Mouse (Mus musculus): ENCODE data around the gene Serbp1. TPM values are rescaled to one million over a fixed set of nuclear protein-coding genes. Genes with fewer than 3 reads are reported as not detected.

Serbp1 gene
- polyA plus RNA-seq (2015; fragmentation: Nextera tagmentation; extraction: Ambion mirVana), result 175 and 194 TPM in 2 replicates

DNA sequence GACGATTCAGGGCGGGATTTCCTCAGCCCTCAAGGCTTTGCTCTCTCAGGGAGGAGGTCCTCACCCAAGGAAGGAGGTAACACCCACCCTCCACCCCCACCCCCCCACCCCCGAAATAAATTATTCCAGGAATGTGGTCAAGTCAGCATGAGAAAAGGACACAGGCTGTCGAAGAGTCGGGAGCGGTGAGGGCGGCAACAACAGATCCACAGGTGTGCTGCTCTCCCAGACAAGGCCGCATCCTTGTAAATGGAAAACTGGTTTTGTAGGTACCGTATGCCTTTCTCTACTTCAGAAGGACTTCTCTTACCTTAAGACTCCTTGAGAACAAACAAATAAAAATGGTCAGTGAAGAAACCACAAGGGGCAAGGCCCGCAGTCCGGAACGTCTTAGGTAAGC, at the start of gene Serbp1:
Gene Serbp1, plus strand, starts transcription at position 200 of the 400 bp plus-strand sequence.
- Histone ChIP-seq H3K4me3 (ENCODE audit: low read depth, low read length) (no peak within 1 kb of the TSS), H3K9ac (replicated peaks; ENCODE audit: low read depth) (no peak within 1 kb of the TSS), H3K27me3 (replicated peaks; ENCODE audit: insufficient read depth, low read length) (no peaks in the 10 kb centered on the region), H3K4me1 (ENCODE audit: insufficient read depth, low read depth, low read length) (no peaks in the 10 kb centered on the region), H3K4me2 (replicated peaks; ENCODE audit: low read depth, low read length) (no peak within 1 kb of the TSS), H3K27ac (ENCODE audit: low read length) (no peak within 1 kb of the TSS), H3K9me3 (ENCODE audit: low read length) (no peaks in the 10 kb centered on the region), H3K36me3 (ENCODE audit: insufficient read depth, low read length) (no peaks in the 10 kb centered on the region)
- DNase-seq (ENCODE audit: low spot score) (peak; percentile 19), ATAC-seq (peak; percentile 38)
- WGBS, result 22% methylated on average over 12 of the region's 12 CpGs
- no peak for TF ChIP-seq CTCF (IDR thresholded peaks at IDR 0.05)

DNA sequence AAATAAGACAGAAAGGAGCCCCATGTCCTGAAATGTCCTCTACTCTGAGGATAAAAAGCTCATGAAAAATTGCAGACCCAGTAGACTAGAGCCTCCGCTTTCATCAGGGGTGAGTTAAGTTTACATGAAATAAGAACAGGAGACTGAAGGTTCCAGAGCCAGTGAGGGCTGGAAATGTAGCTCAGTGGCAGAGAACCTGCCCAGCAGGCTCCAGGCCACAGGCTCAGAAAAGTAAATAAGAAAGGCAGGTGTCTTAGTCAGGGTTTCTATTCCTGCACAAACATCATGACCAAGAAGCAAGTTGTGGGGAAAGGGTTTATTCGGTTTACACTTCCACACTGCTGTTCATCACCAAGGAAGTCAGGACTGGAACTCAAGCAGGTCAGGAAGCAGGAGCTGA, 44.4 kb upstream of the Serbp1 start:
- Histone ChIP-seq H3K36me3 (ENCODE audit: insufficient read depth, low read length) (no peaks in the 10 kb centered on the region), H3K9ac (replicated peaks; ENCODE audit: low read depth) (no peak overlapping the region), H3K4me3 (ENCODE audit: low read depth, low read length) (no peak overlapping the region), H3K27me3 (replicated peaks; ENCODE audit: insufficient read depth, low read length) (no peaks in the 10 kb centered on the region), H3K9me3 (ENCODE audit: low read length) (no peaks in the 10 kb centered on the region), H3K27ac (ENCODE audit: low read length) (no peak overlapping the region), H3K4me2 (replicated peaks; ENCODE audit: low read depth, low read length) (no peak overlapping the region), H3K4me1 (ENCODE audit: insufficient read depth, low read depth, low read length) (no peaks in the 10 kb centered on the region)
- 70% methylated on average over 2 of the region's 2 CpGs for WGBS
- TF ChIP-seq EP300 (IDR thresholded peaks at IDR 0.05) (no peak), CTCF (IDR thresholded peaks at IDR 0.05) (no peak)
- DNase-seq (ENCODE audit: low spot score) (no peak), ATAC-seq (no peak)

DNA sequence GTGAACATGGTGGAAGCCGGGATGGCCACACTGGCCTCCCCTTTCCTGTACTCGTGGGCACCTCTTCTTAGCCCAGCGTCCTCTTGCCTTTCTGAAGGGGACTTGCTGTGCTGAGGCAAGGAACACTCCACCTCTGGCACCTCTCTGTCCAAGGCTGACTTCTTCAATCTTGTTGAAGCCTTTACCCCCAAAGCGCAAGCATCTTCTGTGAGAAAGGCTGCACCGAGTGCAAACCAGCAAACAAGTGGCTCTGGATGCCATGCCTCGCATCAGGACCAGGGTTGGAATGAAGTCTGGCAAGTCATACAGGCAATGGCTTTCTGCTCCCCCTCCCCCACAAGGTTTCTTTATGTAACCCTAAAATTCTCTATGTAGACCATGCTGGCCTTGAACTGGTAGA, 43.4 kb upstream of the Serbp1 start:
- Histone ChIP-seq H3K4me3 (ENCODE audit: low read depth, low read length) (no peak overlapping the region), H3K9ac (replicated peaks; ENCODE audit: low read depth) (no peak overlapping the region), H3K4me2 (replicated peaks; ENCODE audit: low read depth, low read length) (no peak overlapping the region), H3K27ac (ENCODE audit: low read length) (no peak overlapping the region), H3K9me3 (ENCODE audit: low read length) (no peaks in the 10 kb centered on the region), H3K36me3 (ENCODE audit: insufficient read depth, low read length) (no peaks in the 10 kb centered on the region), H3K4me1 (ENCODE audit: insufficient read depth, low read depth, low read length) (no peaks in the 10 kb centered on the region), H3K27me3 (replicated peaks; ENCODE audit: insufficient read depth, low read length) (no peaks in the 10 kb centered on the region)
- DNase-seq (ENCODE audit: low spot score), result no peak
- TF ChIP-seq CTCF (IDR thresholded peaks at IDR 0.05) (no peak), EP300 (IDR thresholded peaks at IDR 0.05) (no peak)
- ATAC-seq, result no peak
- WGBS, result 78% methylated on average over 6 of the region's 6 CpGs

DNA sequence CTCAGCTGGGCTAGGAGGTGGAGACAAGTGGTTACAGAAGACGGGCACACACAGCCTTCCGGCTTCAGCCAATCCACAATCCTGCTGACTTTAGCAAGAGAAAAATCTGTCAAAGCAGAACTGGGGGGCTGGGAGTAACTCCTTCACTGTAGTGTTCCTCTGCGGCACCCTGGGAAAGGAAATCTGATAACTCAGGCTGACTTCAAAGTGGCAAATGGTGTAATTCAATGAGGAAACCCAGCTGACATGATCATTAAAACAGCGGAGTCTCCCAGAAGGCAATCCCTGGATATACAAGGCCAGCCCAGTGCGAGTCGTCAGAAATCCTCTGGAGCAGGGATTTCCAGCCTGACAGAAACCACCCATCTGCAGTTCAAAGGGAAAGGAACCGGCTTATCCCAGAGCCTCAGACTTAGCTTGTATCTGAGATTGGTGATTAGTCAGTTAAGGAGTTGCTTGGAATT, 42.8 kb upstream of the Serbp1 start:
- Histone ChIP-seq H3K4me3 (ENCODE audit: low read depth, low read length) (no peak overlapping the region), H3K9me3 (ENCODE audit: low read length) (no peaks in the 10 kb centered on the region), H3K4me2 (replicated peaks; ENCODE audit: low read depth, low read length) (no peak overlapping the region), H3K27ac (ENCODE audit: low read length) (no peak overlapping the region), H3K36me3 (ENCODE audit: insufficient read depth, low read length) (no peaks in the 10 kb centered on the region), H3K4me1 (ENCODE audit: insufficient read depth, low read depth, low read length) (no peaks in the 10 kb centered on the region), H3K9ac (replicated peaks; ENCODE audit: low read depth) (no peak overlapping the region), H3K27me3 (replicated peaks; ENCODE audit: insufficient read depth, low read length) (no peaks in the 10 kb centered on the region)
- ATAC-seq (peak; percentile 48), DNase-seq (ENCODE audit: low spot score) (peak; percentile 48)
- TF ChIP-seq CTCF (IDR thresholded peaks at IDR 0.05), result no peak
- 12% methylated on average over 7 of the region's 7 CpGs for WGBS

DNA sequence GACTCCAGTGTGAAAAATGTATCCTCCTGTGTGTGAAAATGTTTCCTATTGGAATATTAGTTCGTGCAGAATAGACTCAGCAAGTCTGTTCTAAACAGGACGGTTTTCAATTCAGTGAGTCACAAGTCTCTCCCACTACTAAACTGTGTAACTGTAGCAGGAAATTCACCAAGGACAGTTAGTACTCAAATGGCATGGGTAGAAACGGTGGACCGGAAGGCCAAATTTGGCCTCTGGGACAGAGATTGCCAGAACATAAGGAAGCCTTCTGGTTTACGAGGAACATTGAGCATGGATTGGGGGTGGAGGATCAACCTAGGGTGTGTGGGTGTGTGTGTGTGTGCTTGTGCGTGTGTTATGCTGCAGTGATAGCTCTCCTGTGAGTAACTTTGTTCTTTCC, 41.2 kb upstream of the Serbp1 start:
- no peaks in the 10 kb centered on the region for H3K36me3 ChIP-seq (ENCODE audit: insufficient read depth, low read length)
- no peak for TF ChIP-seq CTCF (IDR thresholded peaks at IDR 0.05)
- no peak for TF ChIP-seq EP300 (IDR thresholded peaks at IDR 0.05)

DNA sequence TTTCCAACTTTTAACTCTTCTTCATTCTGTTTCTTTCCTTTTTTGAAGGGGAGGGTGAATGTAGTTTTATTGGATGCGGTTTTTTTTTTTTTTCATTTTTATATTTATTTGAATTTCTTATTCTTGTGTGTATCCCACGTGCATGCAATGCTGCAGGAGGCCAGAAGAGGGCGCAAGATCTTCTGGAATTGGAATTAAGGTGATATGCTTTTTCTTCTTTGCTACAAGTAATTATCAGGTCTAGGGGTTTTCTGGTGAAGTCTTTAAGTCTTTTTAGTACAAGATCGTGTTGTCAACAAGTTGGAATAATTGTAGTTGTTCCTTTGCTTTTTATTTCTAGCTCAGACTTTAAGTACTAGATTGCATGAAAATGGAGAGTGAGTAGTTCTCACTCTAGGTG, 39.9 kb upstream of the Serbp1 start:
- ATAC-seq, result no peak
- DNase-seq (ENCODE audit: low spot score), result peak; percentile 38
- Histone ChIP-seq H3K9me3 (ENCODE audit: low read length) (no peaks in the 10 kb centered on the region), H3K4me1 (ENCODE audit: insufficient read depth, low read depth, low read length) (no peaks in the 10 kb centered on the region), H3K27ac (ENCODE audit: low read length) (no peak overlapping the region), H3K4me2 (replicated peaks; ENCODE audit: low read depth, low read length) (no peak overlapping the region), H3K9ac (replicated peaks; ENCODE audit: low read depth) (no peak overlapping the region), H3K4me3 (ENCODE audit: low read depth, low read length) (no peak overlapping the region), H3K27me3 (replicated peaks; ENCODE audit: insufficient read depth, low read length) (no peaks in the 10 kb centered on the region), H3K36me3 (ENCODE audit: insufficient read depth, low read length) (no peaks in the 10 kb centered on the region)
- 29% methylated on average over 4 of the region's 4 CpGs for WGBS
- TF ChIP-seq CTCF (IDR thresholded peaks at IDR 0.05) (peak; percentile 72), EP300 (IDR thresholded peaks at IDR 0.05) (no peak)

More for the DNA sequence above, 41.2 kb upstream of the Serbp1 start:
- Histone ChIP-seq H3K9me3 (ENCODE audit: low read length) (no peaks in the 10 kb centered on the region), H3K4me2 (replicated peaks; ENCODE audit: low read depth, low read length) (no peak overlapping the region), H3K9ac (replicated peaks; ENCODE audit: low read depth) (no peak overlapping the region), H3K27ac (ENCODE audit: low read length) (no peak overlapping the region), H3K27me3 (replicated peaks; ENCODE audit: insufficient read depth, low read length) (no peaks in the 10 kb centered on the region), H3K4me1 (ENCODE audit: insufficient read depth, low read depth, low read length) (no peaks in the 10 kb centered on the region), H3K4me3 (ENCODE audit: low read depth, low read length) (no peak overlapping the region)
- 77% methylated on average over 6 of the region's 6 CpGs for WGBS
- no peak for ATAC-seq
- no peak for DNase-seq (ENCODE audit: low spot score)

DNA sequence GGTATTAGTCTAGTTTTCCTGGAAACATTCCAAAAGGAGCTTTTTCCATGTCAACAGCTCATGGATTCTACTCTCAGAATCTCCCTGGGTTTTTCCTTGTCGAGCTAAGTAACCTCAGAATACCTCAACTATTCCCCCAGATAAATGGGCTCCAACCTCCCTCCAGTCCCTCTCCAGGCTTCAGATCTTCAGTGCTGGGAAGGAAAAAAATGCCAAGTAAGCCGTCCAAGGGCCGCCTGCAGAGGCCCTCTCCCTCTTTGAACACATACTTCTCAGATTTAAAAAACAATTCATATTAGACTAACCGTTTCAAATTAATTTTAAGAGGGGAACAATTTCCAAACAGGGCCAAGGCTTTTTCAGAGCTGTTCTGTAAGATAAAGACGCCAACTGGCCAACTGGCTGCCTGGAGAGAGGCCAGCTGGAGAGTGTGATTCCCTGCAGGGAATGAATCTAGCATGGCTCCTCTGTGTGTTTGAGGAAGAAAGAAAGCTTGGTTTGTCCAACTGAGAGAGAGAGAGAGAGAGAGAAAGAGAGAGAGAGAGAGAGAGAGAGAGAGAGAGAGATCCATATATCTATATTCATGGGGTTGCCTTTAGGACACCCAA, 37.2 kb upstream of the Serbp1 start:
- no peak overlapping the region for H3K9ac ChIP-seq (replicated peaks; ENCODE audit: low read depth)
- H3K4me2 ChIP-seq (replicated peaks; ENCODE audit: low read depth, low read length), result no peak overlapping the region
- ATAC-seq (no peak), DNase-seq (ENCODE audit: low spot score) (peak; percentile 15)
- WGBS, result 29% methylated on average over 5 of the region's 5 CpGs
- no peaks in the 10 kb centered on the region for H3K36me3 ChIP-seq (ENCODE audit: insufficient read depth, low read length)
- H3K4me1 ChIP-seq (ENCODE audit: insufficient read depth, low read depth, low read length), result no peaks in the 10 kb centered on the region
- H3K9me3 ChIP-seq (ENCODE audit: low read length), result no peaks in the 10 kb centered on the region
- no peak for TF ChIP-seq CTCF (IDR thresholded peaks at IDR 0.05)
- TF ChIP-seq EP300 (IDR thresholded peaks at IDR 0.05), result no peak
- no peaks in the 10 kb centered on the region for H3K27me3 ChIP-seq (replicated peaks; ENCODE audit: insufficient read depth, low read length)
- H3K4me3 ChIP-seq (ENCODE audit: low read depth, low read length), result no peak overlapping the region
- H3K27ac ChIP-seq (ENCODE audit: low read length), result no peak overlapping the region
